Mouse (Mus musculus): Measurements from ENCODE around the gene Cnnm4.

The Cnnm4 gene

DNA sequence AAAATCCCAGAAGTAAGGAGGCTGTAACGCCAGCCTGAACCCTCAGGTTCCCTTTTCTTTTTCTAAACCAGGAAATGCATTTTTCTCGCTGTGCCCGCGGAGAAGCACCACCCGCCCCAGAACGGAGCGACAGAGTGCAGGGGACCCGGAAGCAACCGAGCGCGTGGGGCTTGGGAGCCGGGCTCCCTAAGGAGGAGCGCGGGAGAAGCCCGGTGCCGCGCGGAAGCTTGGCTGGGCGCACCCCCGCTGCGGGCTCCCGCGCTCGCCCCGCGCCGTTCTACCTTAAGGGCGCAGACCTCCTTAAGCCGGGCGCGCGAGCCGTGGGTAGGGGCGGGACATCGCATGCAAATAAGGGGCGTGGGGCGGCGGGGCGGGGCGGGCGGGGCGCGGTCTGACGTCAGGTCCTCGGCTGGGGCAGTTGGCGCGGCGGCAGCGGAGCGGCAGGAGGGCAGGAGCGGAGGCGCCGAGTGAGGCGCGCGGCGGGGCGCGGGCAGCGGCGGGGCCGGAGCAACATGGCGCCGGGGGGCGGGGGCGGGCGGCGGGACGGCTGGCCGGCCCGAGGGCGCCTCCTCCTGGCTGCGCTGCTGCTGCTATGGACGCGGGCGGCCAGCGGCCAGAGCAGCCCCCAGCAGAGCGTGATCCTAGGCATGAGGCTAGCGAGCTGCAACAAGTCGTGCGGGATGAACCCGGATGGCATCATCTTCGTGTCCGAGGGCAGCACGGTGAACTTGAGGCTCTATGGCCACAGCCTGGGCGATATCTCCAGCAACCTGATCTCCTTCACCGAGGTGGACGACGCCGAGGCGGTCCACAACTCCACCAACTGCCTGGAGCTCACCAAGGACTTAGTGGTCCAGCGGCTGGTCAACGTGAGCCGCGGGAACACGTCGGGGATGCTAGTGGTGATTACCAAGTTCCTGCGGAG is at the start of gene Cnnm4:
Cnnm4 (plus strand) TSS at position 440 of the 925 bp plus-strand sequence.
- DNase-seq: peak; percentile 87

DNA sequence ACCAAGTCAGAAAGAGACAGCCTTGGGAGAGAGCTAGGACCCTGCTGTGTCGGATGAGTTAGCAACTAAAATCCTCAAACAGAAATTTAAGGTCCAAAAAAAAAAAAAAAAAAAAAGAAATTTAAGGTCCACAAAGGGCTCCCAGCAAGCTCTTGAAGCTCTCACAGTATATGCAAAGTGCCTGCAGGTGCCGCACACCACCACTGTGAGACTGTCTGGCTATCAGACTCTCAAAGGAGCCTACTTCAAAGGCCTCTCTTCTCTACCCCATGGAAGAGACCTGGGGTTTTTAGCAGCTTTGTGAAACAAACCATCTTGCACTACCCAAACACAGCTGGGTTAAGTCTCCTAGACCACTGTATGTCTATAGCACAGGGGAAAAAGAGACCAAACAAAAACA is 41.9 kb upstream of the Cnnm4 start:
- DNase-seq: no peak

DNA sequence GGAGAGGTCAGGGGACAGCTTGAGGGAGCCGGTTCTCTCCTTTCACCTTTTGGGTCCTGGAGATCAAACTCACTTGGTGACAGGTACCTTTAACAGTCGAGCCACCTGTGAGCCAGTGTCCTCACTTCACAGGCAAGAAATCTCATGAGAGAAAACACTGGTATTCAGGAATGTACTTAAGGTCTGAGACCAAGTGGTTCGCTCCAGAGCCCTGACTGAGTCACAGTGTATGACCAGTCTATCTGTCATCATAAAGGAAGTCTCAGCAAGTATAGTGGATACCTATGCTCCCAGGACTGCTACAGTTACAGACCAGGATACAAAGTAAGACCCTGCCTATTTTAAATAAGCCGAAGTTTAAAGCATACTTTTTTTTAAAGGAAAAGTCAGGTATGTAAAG is 38.4 kb upstream of the Cnnm4 start:
- no peak for DNase-seq

DNA sequence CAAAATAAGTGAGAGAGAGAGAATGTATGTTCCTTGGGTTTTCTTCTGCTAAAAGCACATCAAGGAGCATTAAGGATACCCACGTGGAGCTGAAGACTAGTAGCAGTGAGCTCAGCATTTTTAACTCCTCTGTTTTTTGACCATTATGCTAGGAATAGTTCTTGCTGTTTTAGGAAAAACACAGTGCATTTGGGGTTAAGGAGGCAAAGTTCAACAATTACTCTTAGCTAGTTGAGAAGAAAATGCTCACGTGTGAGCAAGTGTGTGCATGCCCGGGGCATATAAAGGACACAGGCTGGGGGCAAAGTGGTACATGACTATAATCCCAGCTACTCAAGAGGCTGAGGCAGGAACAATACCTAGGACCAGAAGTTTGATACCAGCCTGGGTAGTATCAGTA is 37.8 kb upstream of the Cnnm4 start:
- DNase-seq: no peak

DNA sequence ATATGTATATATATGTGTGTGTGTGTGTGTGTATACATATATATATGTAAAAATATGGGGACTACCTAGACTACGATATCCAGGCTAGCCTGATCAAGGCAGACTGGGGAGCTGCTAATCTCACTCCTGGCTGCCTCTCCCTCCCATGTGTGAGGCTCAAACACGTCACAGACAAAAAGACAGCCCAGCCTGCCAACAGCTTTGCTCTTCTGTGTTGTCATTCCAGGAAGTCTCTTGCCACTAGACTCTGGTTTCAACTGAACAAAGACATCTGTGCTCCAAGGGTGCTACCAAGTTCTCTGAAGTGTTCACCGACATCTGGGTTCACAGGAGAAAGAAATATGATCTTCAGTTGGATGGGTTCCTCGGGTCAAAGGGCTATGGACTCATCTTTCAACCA is 36.3 kb upstream of the Cnnm4 start:
- no peak for DNase-seq

DNA sequence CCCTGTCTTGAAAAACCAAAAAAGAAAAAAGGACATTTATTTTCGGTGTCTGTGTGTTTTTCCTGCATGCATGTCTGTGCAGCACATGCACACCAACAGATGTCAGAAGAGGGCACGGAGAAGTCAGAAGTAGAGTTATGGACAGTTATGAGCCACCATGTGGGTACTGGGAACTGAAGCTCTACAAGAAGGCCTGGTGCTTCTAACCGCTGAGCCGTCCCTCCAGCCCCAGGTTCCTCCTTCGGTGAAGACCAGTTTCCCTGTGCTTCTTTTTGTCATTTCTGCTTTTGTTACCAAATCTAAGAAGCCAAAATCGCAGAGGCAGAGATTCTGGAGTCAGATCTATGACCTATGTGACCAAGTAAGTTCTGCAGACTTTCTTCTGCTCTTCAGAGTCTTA is 34.9 kb upstream of the Cnnm4 start:
- no peak for DNase-seq

DNA sequence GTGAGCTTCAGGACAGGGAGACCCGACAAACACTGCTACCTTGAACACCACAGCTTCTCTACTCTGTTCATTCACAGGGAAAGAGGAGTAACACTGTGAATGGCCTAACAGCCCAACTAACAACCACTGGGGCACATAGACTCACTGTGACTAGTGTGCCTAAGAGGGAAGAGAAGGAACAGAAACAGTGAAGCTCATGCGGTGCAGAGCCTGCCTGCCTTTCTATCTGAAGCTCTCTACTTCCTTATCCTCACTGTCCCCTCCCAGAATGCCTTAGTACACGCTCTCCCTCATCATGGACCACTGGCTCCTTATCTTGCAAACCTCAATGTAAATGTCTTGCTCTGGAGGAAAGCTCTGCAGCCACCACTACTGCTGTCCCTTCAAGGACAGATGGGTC is 34.2 kb upstream of the Cnnm4 start:
- DNase-seq: no peak

DNA sequence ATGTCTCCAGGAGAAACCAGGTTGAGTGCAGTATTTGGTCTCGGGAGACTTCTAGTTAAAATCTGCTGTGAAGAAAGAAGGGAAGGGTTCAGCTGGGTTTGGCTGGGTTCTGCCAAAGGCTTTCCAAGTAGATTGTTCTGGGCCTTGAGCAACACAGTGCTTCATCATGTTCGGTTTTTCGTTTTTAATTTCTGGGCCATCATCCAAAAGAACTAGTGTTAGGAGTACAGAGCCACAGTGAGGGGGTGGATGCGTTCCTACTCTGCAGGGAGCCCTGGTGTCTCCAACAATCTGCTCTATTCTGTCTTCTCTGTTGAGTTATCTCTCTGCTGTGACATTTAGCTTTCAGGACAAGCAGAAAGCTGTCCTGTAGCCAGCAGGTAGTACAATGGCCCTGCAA is 30.3 kb upstream of the Cnnm4 start:
- peak; percentile 42 for DNase-seq

DNA sequence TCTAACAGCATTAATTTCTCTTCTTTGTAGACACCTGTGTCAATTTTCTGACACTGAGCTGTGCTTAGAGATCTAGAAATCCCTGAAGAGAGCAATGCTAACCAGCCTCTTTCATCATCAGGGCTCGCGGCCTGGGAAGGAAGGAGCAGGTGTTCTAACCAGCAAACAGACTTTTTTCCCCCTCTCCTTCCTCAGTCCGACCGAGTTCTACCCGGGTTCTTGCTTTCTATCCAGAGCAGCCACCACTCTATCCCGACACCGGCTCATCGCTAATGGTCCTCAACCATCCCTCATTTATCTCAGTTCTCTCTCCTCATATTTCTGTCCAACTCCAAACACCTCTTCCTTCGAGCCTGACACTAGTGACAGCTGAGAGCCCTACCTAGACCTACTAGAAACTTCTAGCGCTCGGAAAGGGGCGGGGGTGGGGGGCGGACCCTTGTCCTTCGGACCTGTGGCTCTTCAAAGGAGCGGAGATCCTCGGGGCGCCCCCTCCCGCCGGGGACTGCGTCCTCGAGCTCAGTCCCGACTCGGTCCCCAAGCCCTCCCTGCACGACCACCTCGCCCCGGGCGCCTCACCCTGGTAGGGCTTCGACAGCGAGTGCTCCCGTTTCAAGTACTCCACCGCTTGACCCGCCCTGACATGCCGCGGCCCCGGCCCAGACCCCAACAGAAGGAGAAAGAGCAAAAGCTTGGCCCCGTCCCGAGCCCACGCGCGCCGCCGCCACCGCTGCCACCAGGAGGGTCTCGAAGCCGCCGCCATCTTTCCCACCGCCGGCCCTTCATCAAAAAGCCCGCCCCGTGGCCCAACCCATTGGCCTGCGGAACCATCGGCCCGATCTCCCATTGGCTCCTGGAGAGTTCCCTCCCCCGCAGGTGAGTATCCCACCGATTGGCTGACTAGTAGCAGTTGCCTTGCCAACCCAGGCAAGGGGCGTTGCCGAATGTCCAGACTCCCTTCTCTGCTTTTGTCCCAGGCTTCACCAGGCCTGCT is 26.7 kb upstream of the Cnnm4 start, which contains the start of gene Lman2l:
Lman2l (minus strand) TSS at position 801 of the 994 bp plus-strand sequence.
- peak; percentile 97 for DNase-seq

DNA sequence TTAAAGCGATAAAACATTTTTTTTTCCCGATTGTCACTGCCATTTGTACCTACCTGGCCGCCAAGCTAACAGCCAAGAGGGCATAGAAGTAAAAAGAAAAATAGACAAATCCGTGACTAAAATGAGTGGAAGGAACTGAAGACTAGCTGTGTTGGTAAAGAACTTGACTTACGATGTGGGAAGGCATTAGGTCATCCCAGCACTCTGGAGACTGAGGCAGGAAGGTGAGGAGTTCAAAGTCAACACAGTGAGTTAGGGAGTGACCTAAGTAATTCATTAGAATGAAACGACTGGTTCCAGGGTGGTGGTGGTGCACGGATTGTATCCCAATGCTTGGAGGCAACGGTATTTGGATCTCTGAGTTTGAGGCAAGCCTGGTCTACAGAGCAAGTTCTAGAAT is 25.9 kb upstream of the Cnnm4 start:
- DNase-seq: no peak

DNA sequence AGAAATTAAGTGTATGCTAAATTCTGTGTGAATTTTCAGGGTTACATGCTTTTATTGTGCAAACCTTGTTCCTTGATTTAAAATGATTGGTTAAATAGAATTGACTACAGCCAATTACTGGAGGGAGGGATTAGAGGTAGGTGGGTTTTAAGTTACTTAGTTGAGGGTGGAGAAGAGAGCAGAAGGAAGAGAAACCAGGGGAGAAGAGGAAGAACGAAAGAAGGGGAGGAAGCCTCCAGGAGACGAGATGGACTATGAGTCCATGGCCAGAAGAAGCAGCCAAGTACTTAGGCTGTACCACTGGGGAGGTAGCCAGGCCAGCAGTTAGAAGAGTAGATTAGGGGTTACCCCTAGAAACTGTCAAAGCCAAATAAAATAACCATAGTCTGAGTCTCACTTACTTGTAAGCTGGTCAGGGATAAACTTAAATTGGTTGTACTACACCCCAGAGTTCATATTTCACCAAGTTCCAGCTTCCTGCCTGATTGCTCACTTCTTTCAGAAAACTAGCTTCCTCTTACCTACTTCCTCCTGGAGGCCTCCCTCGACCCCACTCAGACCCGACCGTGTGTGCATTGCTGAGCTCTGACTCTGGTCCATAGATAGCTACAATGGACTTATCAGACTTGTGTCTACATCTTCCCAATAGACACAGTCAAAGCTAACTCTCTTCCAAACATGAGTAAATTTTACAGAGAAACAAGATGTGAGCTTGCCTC is 25.2 kb upstream of the Cnnm4 start:
- no peak for DNase-seq

DNA sequence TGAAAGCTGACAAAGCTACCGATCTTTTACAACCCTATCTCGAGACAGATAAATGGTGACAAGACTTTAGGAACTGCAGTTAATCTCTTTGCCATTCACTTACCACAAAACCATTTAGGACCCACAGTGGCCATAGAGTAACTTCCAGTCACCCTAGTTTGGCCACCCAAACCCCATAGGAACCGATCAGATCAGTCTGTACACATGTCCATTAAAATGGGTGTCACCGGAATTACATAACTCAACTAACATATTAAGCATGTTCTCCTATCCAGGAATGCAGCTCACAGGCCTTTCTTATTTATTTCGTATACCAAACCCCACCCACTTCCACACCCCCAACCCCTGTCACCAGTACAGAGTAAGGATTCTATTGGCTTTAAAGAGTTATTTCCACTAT is 24.6 kb upstream of the Cnnm4 start:
- DNase-seq: no peak

DNA sequence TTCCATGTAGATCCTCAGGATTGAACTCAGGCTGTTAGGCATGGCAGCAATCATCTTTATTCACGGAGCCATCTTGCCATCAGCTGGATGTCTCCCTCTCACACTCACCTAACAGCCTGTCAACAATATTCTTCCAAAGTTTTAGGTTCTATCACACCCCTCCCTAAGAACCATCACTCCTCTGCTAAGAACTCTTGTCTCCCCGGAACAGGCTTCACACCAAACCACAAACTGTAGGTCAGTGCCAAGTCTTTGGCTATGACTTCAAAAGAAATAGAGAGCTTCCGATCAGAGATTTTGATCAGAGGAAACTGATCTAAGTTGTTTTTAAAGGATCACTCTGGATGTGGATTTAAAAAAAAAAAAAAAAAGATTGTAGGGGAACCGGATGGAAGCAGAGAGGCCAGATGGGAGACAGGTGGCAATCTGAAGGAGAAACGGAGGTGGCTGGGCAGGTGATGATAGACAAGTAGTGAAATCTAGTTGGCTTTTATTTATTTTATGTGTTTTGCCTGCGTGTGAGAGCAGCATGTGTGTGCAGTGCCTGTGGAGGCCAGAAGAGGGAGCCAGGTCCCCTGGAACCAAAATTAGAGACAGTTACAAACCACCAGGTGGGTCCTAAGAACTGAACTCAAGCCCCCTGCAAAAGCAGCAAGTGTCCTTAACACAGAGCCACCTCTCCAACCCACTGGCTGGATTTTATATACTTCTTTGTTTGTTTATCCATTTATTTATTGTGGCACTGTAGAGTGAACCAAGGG is 17.2 kb upstream of the Cnnm4 start:
- no peak for DNase-seq

DNA sequence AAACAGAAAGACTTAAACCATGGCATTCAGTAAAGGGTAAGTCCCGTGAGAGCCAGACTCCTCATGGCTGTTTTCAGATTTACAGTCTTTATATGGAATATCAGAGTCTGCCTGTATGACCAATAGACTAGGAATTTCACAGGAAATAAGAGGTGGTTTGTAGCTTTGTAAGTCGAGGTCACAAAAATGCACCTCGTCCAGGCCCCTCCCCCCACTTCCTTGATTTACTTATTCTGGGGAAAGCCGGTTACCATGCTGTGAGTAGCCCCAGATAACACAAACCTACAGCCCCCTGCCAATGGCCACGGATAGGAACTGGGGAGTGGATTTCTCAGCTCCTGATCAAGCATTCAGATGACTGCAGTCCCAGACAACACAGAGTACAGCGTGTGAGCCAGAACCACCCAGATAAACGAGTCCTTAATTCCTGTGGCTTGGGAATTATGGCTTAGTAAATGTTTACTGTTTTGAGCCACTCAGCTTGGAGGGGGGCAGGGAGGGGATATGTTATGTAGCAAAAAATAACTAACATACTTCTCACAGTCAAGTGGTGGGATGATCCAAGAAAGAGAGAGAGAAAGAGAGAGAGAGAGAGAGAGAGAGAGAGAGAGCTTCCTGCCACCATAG is 13.9 kb upstream of the Cnnm4 start:
- no peak for DNase-seq

DNA sequence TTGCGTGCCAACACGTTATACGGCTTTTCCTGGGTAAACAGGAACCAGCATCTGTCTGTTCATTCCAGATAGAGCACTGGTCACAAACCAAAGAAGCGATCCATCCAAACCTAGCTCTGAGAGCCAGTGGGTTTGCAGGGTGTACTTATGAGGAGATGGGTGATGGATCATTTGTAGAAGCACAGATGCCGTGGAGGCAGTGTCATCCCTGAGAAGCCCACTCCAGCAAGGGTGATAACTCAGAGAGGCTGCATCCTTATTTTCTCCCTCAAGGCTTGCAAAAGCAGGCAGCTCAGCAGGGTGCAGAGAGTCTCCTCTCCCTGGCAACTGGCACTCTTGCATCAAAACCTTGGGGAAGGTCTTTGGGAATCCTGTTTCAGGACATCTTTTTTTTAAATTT is 13.3 kb upstream of the Cnnm4 start:
- no peak for DNase-seq

DNA sequence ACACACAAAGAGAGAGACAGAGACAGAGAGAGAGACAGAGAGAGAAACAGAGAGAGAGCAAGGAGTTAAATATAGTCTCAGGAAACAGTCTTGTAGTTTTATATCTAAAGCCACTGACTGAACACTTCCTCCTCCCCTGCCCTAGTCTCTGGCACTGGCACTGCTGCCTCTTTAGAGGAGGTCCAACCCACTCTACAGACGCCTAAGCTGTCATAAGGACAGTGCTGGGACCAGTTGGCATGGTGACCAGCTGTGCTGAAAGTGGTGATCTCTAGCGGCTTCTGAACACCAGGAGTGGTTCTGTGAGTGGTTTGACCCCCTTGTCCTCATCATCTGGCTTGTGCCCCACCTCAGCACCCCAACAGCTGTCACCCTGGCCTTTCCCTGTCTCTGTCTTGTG is 9.6 kb upstream of the Cnnm4 start:
- DNase-seq: no peak

DNA sequence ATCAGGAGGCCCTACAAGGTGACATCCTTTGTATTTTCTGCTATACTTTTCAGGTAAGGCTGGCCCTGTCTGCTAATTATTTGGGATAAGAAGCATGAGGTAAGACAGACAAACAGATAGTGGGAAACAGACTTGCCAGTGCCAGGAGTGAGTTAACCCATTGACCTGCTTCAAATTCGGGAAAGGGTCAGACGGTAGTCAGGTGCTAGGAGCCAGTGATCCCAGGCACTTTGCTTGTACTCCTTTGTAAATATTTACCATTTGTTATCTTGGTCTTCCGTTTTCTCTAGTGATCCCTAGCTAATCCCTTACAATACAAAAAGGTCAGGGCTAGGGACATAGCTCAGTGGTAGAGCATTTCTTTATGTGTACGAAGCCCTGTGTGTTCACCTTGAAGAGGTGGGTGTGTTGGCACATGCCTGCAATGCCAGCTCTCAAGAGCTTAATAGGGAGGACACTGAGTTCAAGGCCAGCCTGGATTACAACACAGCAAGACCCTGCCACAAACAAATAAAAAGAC is 5.7 kb upstream of the Cnnm4 start:
- DNase-seq: no peak

DNA sequence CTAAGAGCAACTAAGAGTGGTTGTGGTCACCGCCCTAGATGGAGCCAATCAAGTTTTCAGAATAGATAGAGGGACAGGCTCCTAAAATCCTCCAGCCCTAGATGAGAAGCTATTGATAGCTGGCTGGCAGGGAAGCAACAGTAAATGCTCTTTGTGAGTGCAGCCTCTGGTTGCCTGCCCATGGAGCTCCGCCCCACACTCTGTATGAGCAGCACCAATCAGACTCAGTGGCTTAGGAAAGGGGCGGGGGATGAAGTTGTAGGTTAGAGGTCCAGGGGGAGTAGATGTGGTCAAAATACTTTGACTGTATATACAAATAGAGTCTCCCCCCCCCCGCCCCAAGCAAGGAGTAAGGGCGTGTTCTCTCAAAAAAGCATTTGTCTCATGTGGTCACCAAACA is 4.0 kb upstream of the Cnnm4 start:
- DNase-seq: no peak

DNA sequence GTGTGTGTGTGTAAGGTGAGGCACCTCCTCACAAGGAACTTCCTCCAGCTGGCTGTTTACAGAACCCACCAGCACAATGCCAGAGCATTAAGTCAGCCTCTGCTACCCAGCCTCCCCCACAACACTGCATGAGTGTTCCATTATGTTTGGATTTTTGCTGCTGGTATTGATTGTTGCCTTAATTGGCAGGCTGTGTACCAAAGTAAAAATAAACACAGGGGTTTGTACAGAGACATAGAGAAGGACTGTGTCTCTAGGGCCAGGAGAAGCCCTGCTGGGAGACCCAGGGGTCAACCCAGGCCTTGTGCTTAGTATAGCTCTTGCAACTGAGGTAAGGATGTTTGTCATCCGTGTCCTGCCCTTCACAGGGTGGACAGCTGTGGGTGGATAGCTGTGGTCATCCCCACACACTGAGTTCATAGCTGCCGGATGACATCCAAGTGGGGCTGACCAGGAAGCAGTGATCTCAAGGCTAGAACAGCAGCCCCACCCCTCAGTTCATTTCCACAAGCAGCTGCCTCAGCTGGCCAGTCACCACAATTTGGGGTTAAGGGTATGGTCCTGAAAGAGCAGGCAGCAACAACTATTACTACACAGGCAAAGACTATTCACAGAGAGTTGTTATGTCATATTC is 1.5 kb upstream of the Cnnm4 start:
- DNase-seq: no peak

DNA sequence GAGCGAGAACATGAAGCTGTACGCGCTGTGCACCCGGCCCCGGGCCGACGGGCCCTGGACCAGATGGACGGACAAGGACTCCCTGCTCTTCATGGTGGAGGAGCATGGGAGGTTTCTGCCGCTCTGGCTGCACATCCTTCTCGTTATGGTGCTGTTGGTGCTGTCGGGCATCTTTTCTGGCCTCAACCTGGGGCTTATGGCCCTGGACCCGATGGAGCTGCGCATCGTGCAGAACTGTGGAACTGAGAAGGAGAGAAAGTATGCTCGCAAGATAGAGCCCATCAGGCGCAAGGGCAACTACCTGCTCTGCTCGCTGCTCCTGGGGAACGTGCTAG is 653 bp downstream of the Cnnm4 start:
- DNase-seq: peak; percentile 31

DNA sequence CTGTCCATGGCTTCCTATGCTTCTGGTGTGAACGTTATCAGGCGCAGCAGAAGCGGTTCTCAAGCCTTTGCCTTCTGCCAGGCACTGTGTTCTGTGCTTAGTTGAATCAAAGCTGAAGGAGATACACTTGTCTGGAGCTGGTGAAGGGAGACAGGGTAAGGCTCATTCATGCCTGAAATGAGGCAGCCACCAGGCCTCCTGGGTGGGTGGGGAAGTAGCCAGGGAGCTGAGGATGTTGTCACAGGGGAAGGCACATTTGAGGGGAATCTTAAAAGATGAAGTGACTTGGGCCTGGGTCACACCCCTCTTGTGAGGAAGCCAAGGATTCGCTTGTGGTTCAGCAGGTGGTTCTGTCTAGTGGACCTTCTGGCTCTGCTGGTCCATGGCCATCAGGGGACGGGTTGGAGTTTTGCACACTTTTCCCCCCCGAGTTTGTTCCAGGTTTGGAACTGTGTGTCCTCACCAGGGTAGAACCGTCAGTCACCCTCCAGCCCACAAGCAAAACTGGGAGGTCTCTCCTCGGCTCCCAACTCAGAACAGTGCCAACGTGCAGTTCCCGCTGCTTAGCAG is 1.9 kb downstream of the Cnnm4 start:
- peak; percentile 22 for DNase-seq
